Mouse (Mus musculus) adrenal gland, postnatal 4 days (tissue): ENCODE data around the gene Slc39a3. TPM values are rescaled to one million over a fixed set of nuclear protein-coding genes. Genes with fewer than 3 reads are reported as not detected.

Experiments used
- DNase-seq, 2 experiments: peaks; one replicate each; pipeline ENCODE4 v3.0.0; 2021 to 2022; ENCODE audit warnings: low spot score in 2 of 2, mixed read lengths in 2 of 2
- total RNA-seq, 2 experiments: library from RNA; stranded (reverse); gene quantifications; 2 replicates each; pipeline ENCODE4 v1.2.3; 2021

Gene Slc39a3
- total RNA-seq, 2 experiments from 2014 or later, result 32.9 to 36.3 TPM

GRCm38 (mm10) chr10:80987709-80988441 is 49.4 kb downstream of the Slc39a3 start:
- DNase-seq, result peak; percentile 67 to 81

GRCm38 (mm10) chr10:80986754-80987153 is 50.5 kb downstream of the Slc39a3 start:
- DNase-seq, result no peak

- no peak for DNase-seq
Measured at GRCm38 (mm10) chr10:80985970-80986701, 51.1 kb downstream of the Slc39a3 start.

GRCm38 (mm10) chr10:80985241-80985969 is 51.8 kb downstream of the Slc39a3 start:
- no peak for DNase-seq

- DNase-seq, result no peak
Measured at GRCm38 (mm10) chr10:80984223-80984622, 53.0 kb downstream of the Slc39a3 start.

GRCm38 (mm10) chr10:80982381-80982780 is 54.8 kb downstream of the Slc39a3 start:
- DNase-seq, result no peak

- no peak for DNase-seq
Measured at GRCm38 (mm10) chr10:80981564-80982112, 55.6 kb downstream of the Slc39a3 start.

Other genes with a start within 250 kb of the Slc39a3 start
- gene Sf3a2, start 239.2 kb downstream of the Slc39a3 start, total RNA-seq, result 10 to 100 TPM; 79.5 to 79.9 TPM
- gene Plekhj1, start 238.8 kb downstream of the Slc39a3 start, total RNA-seq, result 100 to 1,000 TPM in 1 of 2 experiments, 10 to 100 TPM in 1; 93.7 to 105 TPM
- gene Amh, start 232.2 kb downstream of the Slc39a3 start, total RNA-seq, result 1 to 10 TPM in 1 of 2 experiments, under 1 TPM in 1; 0.79 to 1.1 TPM
- gene Jsrp1, start 223.9 kb downstream of the Slc39a3 start, total RNA-seq, result 10 to 100 TPM; 12.7 to 18.4 TPM
- 100 to 1,000 TPM; 668 to 717 TPM for gene Oaz1, start 210.8 kb downstream of the Slc39a3 start, total RNA-seq
- 1 to 10 TPM; 1.1 to 1.5 TPM for gene Lingo3, start 193.4 kb downstream of the Slc39a3 start, total RNA-seq
- 10 to 100 TPM; 50.4 to 52.9 TPM for gene Lsm7, start 182.2 kb downstream of the Slc39a3 start, total RNA-seq
- 10 to 100 TPM; 43.5 to 47.7 TPM for gene Sppl2b, start 182.2 kb downstream of the Slc39a3 start, total RNA-seq
- not detected for gene Tmprss9, start 165.6 kb downstream of the Slc39a3 start, total RNA-seq
- gene Timm13, start 136.5 kb downstream of the Slc39a3 start, total RNA-seq, result 100 to 1,000 TPM; 162 to 179 TPM
- 10 to 100 TPM; 18.5 to 23.1 TPM for gene Lmnb2, start 119.2 kb downstream of the Slc39a3 start, total RNA-seq
- gene Gadd45b, start 107.4 kb downstream of the Slc39a3 start, total RNA-seq, result 10 to 100 TPM; 10.9 to 11.1 TPM
- 1 to 10 TPM; 5.4 to 6.7 TPM for gene Gng7, start 22.5 kb downstream of the Slc39a3 start, total RNA-seq
- gene Diras1, start 11.8 kb downstream of the Slc39a3 start, total RNA-seq, result 1 to 10 TPM; 2.9 to 3.5 TPM
- gene Sgta, start 22.8 kb upstream of the Slc39a3 start, total RNA-seq, result 100 to 1,000 TPM; 158 to 163 TPM
- 10 to 100 TPM; 39.1 to 46.7 TPM for gene Thop1, start 32.6 kb upstream of the Slc39a3 start, total RNA-seq
- gene Creb3l3, start 61.4 kb upstream of the Slc39a3 start, total RNA-seq, result 10 to 100 TPM in 1 of 2 experiments, 1 to 10 TPM in 1; 2.3 to 16.6 TPM
- gene Map2k2, start 68.5 kb upstream of the Slc39a3 start, total RNA-seq, result 100 to 1,000 TPM; 149 to 157 TPM
- 10 to 100 TPM; 71.8 to 76.6 TPM for gene Zbtb7a, start 97.8 kb upstream of the Slc39a3 start, total RNA-seq
- gene Pias4, start 130.5 kb upstream of the Slc39a3 start, total RNA-seq, result 10 to 100 TPM; 34.0 to 34.4 TPM
- gene Eef2, start 139.2 kb upstream of the Slc39a3 start, total RNA-seq, result 1,000 to 10,000 TPM; 1,728 to 1,734 TPM
- gene Dapk3, start 145.6 kb upstream of the Slc39a3 start, total RNA-seq, result 10 to 100 TPM; 53.4 to 63.6 TPM
- not detected for gene 4930442H23Rik, start 146.4 kb upstream of the Slc39a3 start, total RNA-seq
- under 1 TPM in 1 of 2 experiments, not detected in 1; 0.20 TPM for gene Nmrk2, start 164.6 kb upstream of the Slc39a3 start, total RNA-seq
- gene Atcay, start 193.4 kb upstream of the Slc39a3 start, total RNA-seq, result 1 to 10 TPM; 5.3 to 5.4 TPM
- gene Zfr2, start 195.7 kb upstream of the Slc39a3 start, total RNA-seq, result 10 to 100 TPM; 20.9 to 21.7 TPM
- 1 to 10 TPM; 2.9 to 3.0 TPM for gene Matk, start 215.5 kb upstream of the Slc39a3 start, total RNA-seq
- gene Mrpl54, start 229.5 kb upstream of the Slc39a3 start, total RNA-seq, result 100 to 1,000 TPM; 107 to 108 TPM
- 10 to 100 TPM; 47.8 to 49.5 TPM for gene Apba3, start 229.5 kb upstream of the Slc39a3 start, total RNA-seq